Mouse (Mus musculus): ENCODE data around the gene Olfr690. TPM values are rescaled to one million over a fixed set of nuclear protein-coding genes. Genes with fewer than 3 reads are reported as not detected.
"Not testable (repeated sequence)": the region's sequence is repeated elsewhere in the genome, so short reads cannot be mapped to it uniquely, and the experiment has no call there.

Gene Olfr690
- polyA plus RNA-seq, 1 experiment = 0.21 TPM

DNA sequence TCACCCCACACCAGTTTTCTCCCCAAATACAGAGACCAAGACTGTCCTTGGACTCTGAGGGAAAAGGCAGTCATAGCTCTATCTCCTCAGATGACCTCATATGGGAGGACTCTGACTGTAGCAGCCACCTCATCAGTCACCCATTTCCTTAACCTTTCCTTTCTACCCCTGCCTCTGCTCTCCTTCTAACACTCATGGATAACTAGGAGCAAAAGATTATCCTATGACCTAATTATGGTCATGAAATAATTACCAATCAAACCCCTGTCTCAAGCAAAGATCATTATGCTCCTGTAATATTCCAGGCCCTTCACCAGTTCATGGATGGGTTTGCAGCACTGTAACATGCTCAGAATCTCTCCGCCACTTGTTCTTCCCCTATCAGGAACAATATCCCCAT lies 34.0 kb upstream of the Olfr690 start, which contains the start of gene Olfr692:
TSS of gene Olfr692 (plus strand) at position 301 of the 400 bp plus-strand sequence.
- Histone ChIP-seq H3K36me3 (ENCODE audit: control insufficient read depth, insufficient read depth, low read length) (no peaks in the 10 kb centered on the region), H3K4me1 (ENCODE audit: control insufficient read depth, insufficient read depth, low read length) (no peaks in the 10 kb centered on the region), H3K27ac (ENCODE audit: control insufficient read depth, insufficient read depth, low read depth, low read length) (no peak within 1 kb of the TSS), H3K4me3 (ENCODE audit: control insufficient read depth, low read depth, low read length) (no peak within 1 kb of the TSS), H3K27me3 (ENCODE audit: control insufficient read depth, insufficient read depth, low read length) (no peaks in the 10 kb centered on the region)
- TF ChIP-seq CTCF (IDR thresholded peaks at IDR 0.05; ENCODE audit: control insufficient read depth, insufficient read depth, insufficient replicate concordance, low read depth, low read length) = no peak
- TF ChIP-seq POLR2A (IDR thresholded peaks at IDR 0.05; ENCODE audit: control insufficient read depth, low read depth, low read length) = no peak

DNA sequence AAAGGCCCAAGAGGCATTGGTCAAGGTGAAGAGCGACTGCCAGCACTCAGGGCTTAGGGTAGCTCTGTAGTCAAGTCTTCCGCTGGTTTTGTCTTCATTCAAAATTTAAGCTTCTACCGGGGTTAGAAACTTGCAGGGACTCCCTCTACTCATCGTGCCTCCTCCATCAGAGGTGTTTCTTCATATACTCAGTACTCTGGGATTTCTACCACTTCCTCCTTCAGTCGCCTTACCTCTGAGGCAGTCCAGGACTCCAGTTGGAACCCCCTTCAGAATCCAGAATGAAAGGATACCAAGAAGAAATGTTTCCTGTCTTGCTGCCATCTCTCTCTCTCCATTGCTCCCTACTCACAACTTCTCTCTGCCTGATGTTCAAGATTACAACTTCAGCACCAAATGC lies 33.4 kb upstream of the Olfr690 start:
- H3K27ac ChIP-seq (ENCODE audit: control insufficient read depth, insufficient read depth, low read depth, low read length) = no peak overlapping the region
- H3K36me3 ChIP-seq (ENCODE audit: control insufficient read depth, insufficient read depth, low read length) = no peaks in the 10 kb centered on the region

DNA sequence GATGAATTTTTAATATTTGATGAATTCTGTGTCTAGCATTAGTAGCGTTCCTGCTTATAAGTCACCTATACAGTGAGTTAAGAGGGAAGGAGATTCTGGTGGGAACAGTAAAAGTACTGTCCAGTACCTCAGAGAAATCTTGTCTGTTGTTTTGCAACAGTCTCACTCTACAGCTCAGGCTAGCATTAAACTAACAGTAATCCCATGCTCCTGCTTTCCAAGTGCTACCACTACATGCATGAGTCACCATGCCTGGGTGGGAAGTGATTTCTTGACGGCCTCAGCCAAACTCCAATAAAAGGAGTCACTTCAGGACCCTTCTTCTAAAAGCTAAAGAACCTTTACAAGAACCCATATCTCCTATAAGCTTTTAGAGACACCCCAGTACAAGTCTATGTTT lies 27.8 kb upstream of the Olfr690 start:
- Histone ChIP-seq H3K4me1 (ENCODE audit: control insufficient read depth, insufficient read depth, low read length) (no peaks in the 10 kb centered on the region), H3K36me3 (ENCODE audit: control insufficient read depth, insufficient read depth, low read length) (no peaks in the 10 kb centered on the region), H3K27ac (ENCODE audit: control insufficient read depth, insufficient read depth, low read depth, low read length) (no peak overlapping the region), H3K4me3 (ENCODE audit: control insufficient read depth, low read depth, low read length) (no peak overlapping the region), H3K27me3 (ENCODE audit: control insufficient read depth, insufficient read depth, low read length) (no peaks in the 10 kb centered on the region)
- TF ChIP-seq POLR2A (IDR thresholded peaks at IDR 0.05; ENCODE audit: control insufficient read depth, low read depth, low read length) = no peak
- TF ChIP-seq CTCF (IDR thresholded peaks at IDR 0.05; ENCODE audit: control insufficient read depth, insufficient read depth, insufficient replicate concordance, low read depth, low read length) = no peak

More for the DNA sequence above, 33.4 kb upstream of the Olfr690 start:
- H3K27me3 ChIP-seq (ENCODE audit: control insufficient read depth, insufficient read depth, low read length) = no peaks in the 10 kb centered on the region
- no peak overlapping the region for H3K4me3 ChIP-seq (ENCODE audit: control insufficient read depth, low read depth, low read length)
- TF ChIP-seq POLR2A (IDR thresholded peaks at IDR 0.05; ENCODE audit: control insufficient read depth, low read depth, low read length) = no peak
- TF ChIP-seq CTCF (IDR thresholded peaks at IDR 0.05; ENCODE audit: control insufficient read depth, insufficient read depth, insufficient replicate concordance, low read depth, low read length) = no peak
- H3K4me1 ChIP-seq (ENCODE audit: control insufficient read depth, insufficient read depth, low read length) = no peaks in the 10 kb centered on the region

DNA sequence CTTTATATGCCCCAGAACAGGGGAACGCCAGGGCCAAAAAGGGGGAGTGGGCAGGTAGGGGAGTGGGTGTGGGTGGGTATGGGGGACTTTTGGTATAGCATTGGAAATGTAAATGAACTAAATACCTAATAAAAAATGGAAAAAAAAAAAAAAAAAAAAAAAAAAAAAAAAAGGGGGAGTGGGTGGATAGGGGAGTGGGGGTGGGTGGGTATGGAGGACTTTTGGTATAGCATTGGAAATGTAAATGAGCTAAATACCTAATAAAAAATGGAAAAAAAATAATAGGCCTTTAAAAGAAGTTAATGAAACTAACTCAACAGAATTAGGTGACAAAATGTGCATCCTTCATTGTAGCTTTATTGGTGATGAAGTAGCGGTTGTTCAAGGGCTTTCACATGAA lies 22.6 kb upstream of the Olfr690 start:
- H3K27ac ChIP-seq (ENCODE audit: control insufficient read depth, insufficient read depth, low read depth, low read length); H3K36me3 ChIP-seq (ENCODE audit: control insufficient read depth, insufficient read depth, low read length); H3K4me1 ChIP-seq (ENCODE audit: control insufficient read depth, insufficient read depth, low read length); H3K4me3 ChIP-seq (ENCODE audit: control insufficient read depth, low read depth, low read length); H3K27me3 ChIP-seq (ENCODE audit: control insufficient read depth, insufficient read depth, low read length): not testable (repeated sequence)

DNA sequence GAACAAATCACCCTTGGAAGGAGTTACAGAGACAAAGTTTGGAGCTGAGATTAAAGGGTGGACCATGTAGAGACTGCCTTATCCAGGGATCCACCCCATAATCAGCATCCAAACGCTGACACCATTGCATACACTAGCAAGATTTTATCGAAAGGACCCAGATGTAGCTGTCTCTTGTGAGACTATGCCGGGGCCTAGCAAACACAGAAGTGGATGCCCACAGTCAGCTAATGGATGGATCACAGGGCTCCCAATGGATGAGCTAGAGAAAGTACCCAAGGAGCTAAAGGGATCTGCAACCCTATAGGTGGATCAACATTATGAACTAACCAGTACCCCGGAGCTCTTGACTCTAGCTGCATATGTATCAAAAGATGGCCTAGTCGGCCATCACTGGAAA lies 22.2 kb upstream of the Olfr690 start:
- H3K27ac ChIP-seq (ENCODE audit: control insufficient read depth, insufficient read depth, low read depth, low read length); H3K4me1 ChIP-seq (ENCODE audit: control insufficient read depth, insufficient read depth, low read length); H3K27me3 ChIP-seq (ENCODE audit: control insufficient read depth, insufficient read depth, low read length); H3K4me3 ChIP-seq (ENCODE audit: control insufficient read depth, low read depth, low read length); H3K36me3 ChIP-seq (ENCODE audit: control insufficient read depth, insufficient read depth, low read length): not testable (repeated sequence)

DNA sequence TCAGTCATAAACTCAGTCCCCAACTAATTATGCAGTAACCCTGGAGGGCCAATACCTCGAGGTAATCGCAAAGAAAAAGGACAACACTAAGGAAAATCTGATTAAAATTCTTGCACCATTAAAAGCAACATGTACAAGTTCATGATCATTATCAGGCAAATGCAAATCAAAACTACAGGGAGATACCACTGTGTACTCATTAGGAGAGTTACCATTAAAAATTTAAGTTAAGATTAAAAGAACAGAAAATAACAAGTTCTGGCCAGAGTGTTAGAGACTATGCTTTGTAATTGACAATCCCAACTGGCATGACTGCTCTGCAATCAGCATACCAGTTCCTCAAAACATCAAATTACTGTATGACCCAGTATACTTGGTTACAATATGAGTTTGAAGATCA lies 8.8 kb upstream of the Olfr690 start:
- Histone ChIP-seq H3K36me3 (ENCODE audit: control insufficient read depth, insufficient read depth, low read length) (no peaks in the 10 kb centered on the region), H3K27ac (ENCODE audit: control insufficient read depth, insufficient read depth, low read depth, low read length) (no peak overlapping the region), H3K4me3 (ENCODE audit: control insufficient read depth, low read depth, low read length) (no peak overlapping the region), H3K4me1 (ENCODE audit: control insufficient read depth, insufficient read depth, low read length) (no peaks in the 10 kb centered on the region), H3K27me3 (ENCODE audit: control insufficient read depth, insufficient read depth, low read length) (no peaks in the 10 kb centered on the region)
- TF ChIP-seq POLR2A (IDR thresholded peaks at IDR 0.05; ENCODE audit: control insufficient read depth, low read depth, low read length) (no peak), CTCF (IDR thresholded peaks at IDR 0.05; ENCODE audit: control insufficient read depth, insufficient read depth, insufficient replicate concordance, low read depth, low read length) (no peak)

DNA sequence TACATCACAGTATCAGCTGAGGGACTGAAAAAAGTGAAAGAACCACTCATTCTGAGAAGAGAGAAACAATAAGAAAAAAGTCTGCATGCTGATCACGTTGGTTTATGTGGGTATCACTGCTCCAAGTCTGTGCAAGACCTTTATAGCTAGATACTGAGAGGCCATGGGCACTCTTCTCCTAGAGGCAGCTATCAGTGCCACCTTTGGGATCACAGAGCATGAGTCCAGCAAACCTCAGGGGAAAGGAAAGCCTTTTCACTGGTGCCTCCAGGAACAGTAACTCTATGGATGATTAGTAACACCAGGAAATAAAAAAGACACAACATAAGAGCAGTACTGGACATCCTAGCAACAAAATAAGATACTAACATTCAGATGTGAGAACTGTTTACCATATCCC lies 8.3 kb upstream of the Olfr690 start, which contains the start of gene Olfr691:
TSS of gene Olfr691 (minus strand) at position 101 of the 400 bp plus-strand sequence.
- no peaks in the 10 kb centered on the region for H3K27me3 ChIP-seq (ENCODE audit: control insufficient read depth, insufficient read depth, low read length)
- H3K36me3 ChIP-seq (ENCODE audit: control insufficient read depth, insufficient read depth, low read length) = no peaks in the 10 kb centered on the region
- no peak within 1 kb of the TSS for H3K4me3 ChIP-seq (ENCODE audit: control insufficient read depth, low read depth, low read length)
- no peaks in the 10 kb centered on the region for H3K4me1 ChIP-seq (ENCODE audit: control insufficient read depth, insufficient read depth, low read length)
- H3K27ac ChIP-seq (ENCODE audit: control insufficient read depth, insufficient read depth, low read depth, low read length) = no peak within 1 kb of the TSS
- no peak for TF ChIP-seq CTCF (IDR thresholded peaks at IDR 0.05; ENCODE audit: control insufficient read depth, insufficient read depth, insufficient replicate concordance, low read depth, low read length)
- TF ChIP-seq POLR2A (IDR thresholded peaks at IDR 0.05; ENCODE audit: control insufficient read depth, low read depth, low read length) = no peak

DNA sequence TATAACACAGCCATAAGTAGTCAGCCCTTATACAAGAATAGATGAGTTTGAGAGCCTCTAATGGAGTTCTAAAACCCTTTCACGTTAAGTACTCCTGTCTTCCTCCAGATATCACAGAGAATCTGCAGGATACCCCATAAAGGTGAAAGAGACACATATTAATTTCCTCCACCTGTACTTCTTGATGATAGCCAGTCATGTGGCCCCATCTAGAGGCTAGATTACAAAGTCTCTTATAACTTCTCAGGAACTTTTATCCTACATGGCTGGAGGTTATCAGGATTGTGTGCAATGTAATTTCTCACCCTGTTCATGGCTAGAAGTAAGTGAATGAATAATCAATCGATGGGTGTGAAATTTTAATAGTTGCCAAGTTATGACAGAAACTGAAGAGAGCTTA lies 8.6 kb downstream of the Olfr690 start:
- no peaks in the 10 kb centered on the region for H3K4me1 ChIP-seq (ENCODE audit: control insufficient read depth, insufficient read depth, low read length)
- H3K4me3 ChIP-seq (ENCODE audit: control insufficient read depth, low read depth, low read length) = no peak overlapping the region
- no peaks in the 10 kb centered on the region for H3K27me3 ChIP-seq (ENCODE audit: control insufficient read depth, insufficient read depth, low read length)
- H3K36me3 ChIP-seq (ENCODE audit: control insufficient read depth, insufficient read depth, low read length) = no peaks in the 10 kb centered on the region
- no peak overlapping the region for H3K27ac ChIP-seq (ENCODE audit: control insufficient read depth, insufficient read depth, low read depth, low read length)
- TF ChIP-seq POLR2A (IDR thresholded peaks at IDR 0.05; ENCODE audit: control insufficient read depth, low read depth, low read length) (no peak), CTCF (IDR thresholded peaks at IDR 0.05; ENCODE audit: control insufficient read depth, insufficient read depth, insufficient replicate concordance, low read depth, low read length) (no peak)
